Comparison of ENCODE assay signal across 16 mouse cellular contexts in the genomic region with DNA sequence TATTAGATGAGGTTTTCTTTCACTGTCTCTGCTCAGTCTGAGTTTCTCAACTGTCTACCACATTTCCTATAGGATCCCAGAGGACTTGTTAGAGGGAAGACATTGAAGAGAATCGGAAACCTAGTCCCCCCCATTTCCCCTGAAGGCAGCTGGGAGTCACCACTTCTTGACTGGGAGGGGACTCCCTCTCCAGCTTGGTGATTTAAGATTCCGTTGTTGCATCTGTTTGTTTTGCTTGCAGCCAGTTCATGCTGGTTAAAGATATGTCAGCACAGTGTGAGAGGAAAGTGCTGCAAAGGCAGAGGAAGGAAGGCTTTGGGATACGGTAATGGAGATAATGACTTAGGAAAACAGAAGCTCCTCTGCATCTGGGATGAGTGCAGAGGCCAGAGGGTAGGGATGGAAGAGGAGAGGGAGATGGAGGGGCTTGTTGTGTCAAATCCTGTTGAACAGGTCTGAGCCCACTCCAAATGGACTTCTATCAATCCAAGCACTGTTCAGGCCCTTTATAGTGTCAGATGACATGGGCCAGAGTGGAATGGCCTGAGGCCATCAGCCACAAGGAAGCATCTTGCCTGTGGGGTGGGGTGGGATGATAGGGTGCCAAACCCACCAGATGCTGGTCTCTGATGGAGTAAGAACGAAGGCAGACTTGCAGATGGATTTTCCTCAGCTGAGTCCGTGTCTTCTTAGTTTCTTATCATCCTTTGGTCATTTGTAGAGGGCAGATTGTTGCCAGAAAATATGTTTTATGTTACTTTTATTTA.
DNase-seq lines count a peak whose midpoint lies in the region; ATAC-seq and TF ChIP-seq lines count a peak whose summit lies in the region.
"Had no signal": no experiment of that assay in that cellular context is flagged by ENCODE, and none has a peak within 500 bp of the region (broad histone marks: within the 10 kb centered on the region; RNA-seq: fewer than 3 reads in every experiment).

No protein-coding gene starts in this region.

- H3K9me3 ChIP-seq in hindbrain, postnatal 0 days (ENCODE audit: low read length), result no peaks in the 10 kb centered on the region
- H3K9me3 ChIP-seq in hindbrain, embryonic 12.5 days (replicated peaks), result no peaks in the 10 kb centered on the region
- no peaks in the 10 kb centered on the region for H3K9me3 ChIP-seq in lung, embryonic 15.5 days
- H3K9me3 ChIP-seq in heart, embryonic 15.5 days (replicated peaks), result no peaks in the 10 kb centered on the region
- H3K9me3 ChIP-seq: forebrain, embryonic 12.5 days; liver, embryonic 13.5 days; midbrain, embryonic 13.5 days; neural tube, embryonic 15.5 days had no signal

- H3K4me3 ChIP-seq in hindbrain, postnatal 0 days (ENCODE audit: low read length), result no peak overlapping the region
- H3K4me3 ChIP-seq in hindbrain, embryonic 12.5 days, result no peak overlapping the region
- no peak overlapping the region for H3K4me3 ChIP-seq in lung, embryonic 15.5 days
- H3K4me3 ChIP-seq in heart, embryonic 15.5 days, result no peak overlapping the region
- H3K4me3 ChIP-seq: forebrain, embryonic 12.5 days; liver, embryonic 13.5 days; midbrain, embryonic 13.5 days; neural tube, embryonic 15.5 days had no signal

- DNase-seq in cerebellum, postnatal 14 days, result peak; percentile 7 to 9
- no peak for DNase-seq in cerebellum, postnatal 36 days
- peak; percentile 20 for DNase-seq in hindbrain, postnatal 0 days (ENCODE audit: low spot score)
- DNase-seq in lung, postnatal 36 days, result no peak
- DNase-seq in thymus, postnatal 25 days, result no peak
- DNase-seq: adrenal gland, postnatal 14 days; liver, embryonic 13.5 days; right cerebral cortex, adult 18-20 months; thymus, postnatal 36 days had no signal

- 55% methylated on average over 5 of the region's 5 CpGs for WGBS in hindbrain, postnatal 0 days
- 61% methylated on average over 5 of the region's 5 CpGs for WGBS in hindbrain, embryonic 12.5 days
- 24% methylated on average over 5 of the region's 5 CpGs for WGBS in lung, embryonic 15.5 days
- 30% methylated on average over 5 of the region's 5 CpGs for WGBS in heart, embryonic 15.5 days

- no peak overlapping the region for H3K9ac ChIP-seq in hindbrain, postnatal 0 days (replicated peaks; ENCODE audit: low read length)
- no peak overlapping the region for H3K9ac ChIP-seq in hindbrain, embryonic 12.5 days
- H3K9ac ChIP-seq in lung, embryonic 15.5 days, result no peak overlapping the region
- H3K9ac ChIP-seq in heart, embryonic 15.5 days, result no peak overlapping the region
- H3K9ac ChIP-seq: forebrain, embryonic 12.5 days; liver, embryonic 13.5 days; midbrain, embryonic 13.5 days; neural tube, embryonic 15.5 days had no signal

- H3K4me1 ChIP-seq in hindbrain, postnatal 0 days (ENCODE audit: insufficient read depth, low read length), result no peaks in the 10 kb centered on the region
- H3K4me1 ChIP-seq in hindbrain, embryonic 12.5 days, result no peaks in the 10 kb centered on the region
- H3K4me1 ChIP-seq in lung, embryonic 15.5 days, result 0 out of 2 replicates have a peak, but pooled peaks cover 3% of the 10 kb centered on the region
- H3K4me1 ChIP-seq in heart, embryonic 15.5 days (replicated peaks), result no peaks in the 10 kb centered on the region
- H3K4me1 ChIP-seq: forebrain, embryonic 12.5 days; liver, embryonic 13.5 days; midbrain, embryonic 13.5 days; neural tube, embryonic 15.5 days had no signal

- no peak overlapping the region for H3K4me2 ChIP-seq in hindbrain, postnatal 0 days (ENCODE audit: low read depth, low read length)
- no peak overlapping the region for H3K4me2 ChIP-seq in hindbrain, embryonic 12.5 days (replicated peaks)
- H3K4me2 ChIP-seq in lung, embryonic 15.5 days, result no peak overlapping the region
- no peak overlapping the region for H3K4me2 ChIP-seq in heart, embryonic 15.5 days
- H3K4me2 ChIP-seq: forebrain, embryonic 12.5 days; liver, embryonic 13.5 days; midbrain, embryonic 13.5 days; neural tube, embryonic 15.5 days had no signal

- no peak for TF ChIP-seq CTCF in hindbrain, postnatal 0 days (IDR thresholded peaks at IDR 0.05; ENCODE audit: low read depth)

- ATAC-seq in hindbrain, postnatal 0 days, result no peak
- no peak for ATAC-seq in hindbrain, embryonic 12.5 days (ENCODE audit: low FRiP score)
- peak; percentile 70; the same call in 1 of the 2 replicates for ATAC-seq in lung, embryonic 15.5 days (ENCODE audit: borderline replicate concordance, extremely low read depth, low FRiP score, low TSS enrichment)
- peak; percentile 80 for ATAC-seq in heart, embryonic 15.5 days (replicated peaks; ENCODE audit: insufficient number of reproducible peaks, insufficient read depth, low FRiP score, low read depth)
- ATAC-seq: intestine, postnatal 0 days; midbrain, embryonic 13.5 days had no signal

- no peaks in the 10 kb centered on the region for H3K36me3 ChIP-seq in hindbrain, postnatal 0 days (ENCODE audit: insufficient read depth, low read length)
- no peaks in the 10 kb centered on the region for H3K36me3 ChIP-seq in hindbrain, embryonic 12.5 days
- no peaks in the 10 kb centered on the region for H3K36me3 ChIP-seq in lung, embryonic 15.5 days
- H3K36me3 ChIP-seq in heart, embryonic 15.5 days, result no peaks in the 10 kb centered on the region
- H3K36me3 ChIP-seq: forebrain, embryonic 12.5 days; liver, embryonic 13.5 days; midbrain, embryonic 13.5 days; neural tube, embryonic 15.5 days had no signal

- H3K27ac ChIP-seq in hindbrain, postnatal 0 days, result no peak overlapping the region
- no peak overlapping the region for H3K27ac ChIP-seq in hindbrain, embryonic 12.5 days
- H3K27ac ChIP-seq in lung, embryonic 15.5 days, result peak overlapping the region; percentile 29; the same call in 1 of the 2 replicates
- H3K27ac ChIP-seq in heart, embryonic 15.5 days, result peak overlapping the region; percentile 4; the same call in 1 of the 2 replicates
- H3K27ac ChIP-seq: forebrain, embryonic 12.5 days; liver, embryonic 13.5 days; midbrain, embryonic 13.5 days; neural tube, embryonic 15.5 days had no signal

- no peaks in the 10 kb centered on the region for H3K27me3 ChIP-seq in hindbrain, postnatal 0 days (ENCODE audit: insufficient read depth, low read length)
- no peaks in the 10 kb centered on the region for H3K27me3 ChIP-seq in hindbrain, embryonic 12.5 days
- no peaks in the 10 kb centered on the region for H3K27me3 ChIP-seq in lung, embryonic 15.5 days
- H3K27me3 ChIP-seq in heart, embryonic 15.5 days, result no peaks in the 10 kb centered on the region
- H3K27me3 ChIP-seq: forebrain, embryonic 12.5 days; liver, embryonic 13.5 days; midbrain, embryonic 13.5 days; neural tube, embryonic 15.5 days had no signal

Comparison
In these comparisons a context has a peak if more than half of its experiments do, and no peak if none do; other contexts are left out.
1. DNase-seq: peak in cerebellum, postnatal 14 days (2 of 2) and hindbrain, postnatal 0 days (single experiment); none in cerebellum, postnatal 36 days (0 of 2), lung, postnatal 36 days (single experiment) and thymus, postnatal 25 days (single experiment).
2. ATAC-seq: peak in lung, embryonic 15.5 days (single experiment) and heart, embryonic 15.5 days (single experiment); none in hindbrain, postnatal 0 days (single experiment) and hindbrain, embryonic 12.5 days (single experiment).
3. H3K27ac ChIP-seq: peak in lung, embryonic 15.5 days (single experiment) and heart, embryonic 15.5 days (single experiment); none in hindbrain, postnatal 0 days (single experiment) and hindbrain, embryonic 12.5 days (single experiment).